Mouse (Mus musculus) heart, adult 2 months (tissue): Measurements from ENCODE around the gene Ptar1. TPM values are rescaled to one million over a fixed set of nuclear protein-coding genes. Genes with fewer than 3 reads are reported as not detected.
"Not testable (repeated sequence)": the region's sequence is repeated elsewhere in the genome, so short reads cannot be mapped to it uniquely, and the experiment has no call there.

Source experiments
- DNase-seq, 2 experiments: peaks; one replicate each; pipeline ENCODE4 v3.0.0; 2021
- H3K27ac ChIP-seq: fragments of 200-600 bp; 2 replicates; pipeline ENCODE4 v1.8.1; 2022
- H3K27me3 ChIP-seq: fragments of 200-500 bp; 2 replicates; pipeline ENCODE4 v1.6.1; 2012; ENCODE audit warnings: mild to moderate bottlenecking, low read length, inconsistent platforms, mixed read lengths; ENCODE audit not compliant: control insufficient read depth, insufficient read depth
- H3K36me3 ChIP-seq: fragments of 200-500 bp; 2 replicates; pipeline ENCODE4 v1.6.1; 2012; ENCODE audit warnings: low read length, inconsistent platforms; ENCODE audit not compliant: control insufficient read depth, insufficient read depth
- H3K4me1 ChIP-seq: fragments of 200-500 bp; 2 replicates; pipeline ENCODE4 v1.6.1; 2011; ENCODE audit warnings: low read length; ENCODE audit not compliant: control insufficient read depth, insufficient read depth
- H3K4me3 ChIP-seq: fragments of 200-600 bp; 2 replicates; pipeline ENCODE4 v1.8.1; 2022
- H3K79me2 ChIP-seq: fragments of 200-500 bp; replicated peaks from 2 replicates; pipeline ENCODE4 v1.6.1; 2012; ENCODE audit warnings: mild to moderate bottlenecking, inconsistent platforms, low read length, moderate library complexity, mixed read lengths; ENCODE audit not compliant: control insufficient read depth, insufficient read depth
- H3K9ac ChIP-seq: fragments of 200-500 bp; 2 replicates; pipeline ENCODE4 v1.6.1; 2012; ENCODE audit warnings: low read depth, mild to moderate bottlenecking, control low read depth, inconsistent platforms, low read length, mixed read lengths
- CTCF ChIP-seq: fragments of 200-600 bp; IDR thresholded peaks from 2 replicates; pipeline ENCODE4 v1.8.1; 2022; ENCODE audit warnings: antibody characterized with exemption, mild to moderate bottlenecking, moderate library complexity
- EP300 ChIP-seq: fragments of 200-500 bp; IDR thresholded peaks from 2 replicates; pipeline ENCODE4 v1.6.1; 2011; ENCODE audit warnings: low read depth, low read length, control low read depth; ENCODE audit not compliant: insufficient read depth
- POLR2A ChIP-seq: fragments of 200-500 bp; IDR thresholded peaks from 2 replicates; pipeline ENCODE4 v1.6.1; 2011; ENCODE audit warnings: mild to moderate bottlenecking, low read depth, low read length, control low read depth; ENCODE audit not compliant: insufficient read depth
- WGBS: fragments of 180-500 bp; shearing (Covaris S2); methylation state at CpG from one replicate; pipeline ENCODE4 v1.1.7; 2018; 5-methylcytosine and 5-hydroxymethylcytosine counted together
- intact Hi-C: fragments of 180-260 bp; cut with DNase I; formaldehyde crosslinking; loops from one replicate; pipeline ENCODE4 v1.15.1; 2025
- polyA plus RNA-seq: library from polyadenylated mRNA; depleted of rRNA; stranded (reverse); fragments of >200 nt; gene quantifications from 2 replicates; pipeline ENCODE4 v1.2.3, GENCODE M21; 2012
- total RNA-seq, 2 experiments: library from RNA; stranded (reverse); gene quantifications; 2 replicates each; pipeline ENCODE4 v1.2.3; 2021

Ptar1 gene
- total and polyA plus RNA-seq, 3 experiments = 3.5 to 23.4 (median 22.0) TPM

- Histone ChIP-seq H3K27me3 (no peaks in the 10 kb centered on the region), H3K79me2 (no peaks in the 10 kb centered on the region), H3K4me1 (no peaks in the 10 kb centered on the region), H3K4me3 (no peak overlapping the region), H3K36me3 (no peaks in the 10 kb centered on the region), H3K27ac (no peak overlapping the region), H3K9ac (no peak overlapping the region)
- DNase-seq = no peak
- WGBS = 38% methylated on average over 12 of the region's 12 CpGs
- intact Hi-C loops = no loop called here
- TF ChIP-seq EP300 (no peak), POLR2A (no peak), CTCF (no peak)
Observed at GRCm38 (mm10) chr19:23657261-23657932, 29.8 kb upstream of the Ptar1 start.

GRCm38 (mm10) chr19:23658350-23658749 lies 28.9 kb upstream of the Ptar1 start:
- Histone ChIP-seq H3K27me3 (no peaks in the 10 kb centered on the region), H3K36me3 (no peaks in the 10 kb centered on the region), H3K4me3 (no peak overlapping the region), H3K9ac (no peak overlapping the region), H3K79me2 (no peaks in the 10 kb centered on the region), H3K4me1 (no peaks in the 10 kb centered on the region), H3K27ac (no peak overlapping the region)
- TF ChIP-seq EP300 (no peak), POLR2A (no peak), CTCF (no peak)
- intact Hi-C loops = no loop called here
- 81% methylated on average over 4 of the region's 4 CpGs for WGBS
- DNase-seq = no peak

DNA sequence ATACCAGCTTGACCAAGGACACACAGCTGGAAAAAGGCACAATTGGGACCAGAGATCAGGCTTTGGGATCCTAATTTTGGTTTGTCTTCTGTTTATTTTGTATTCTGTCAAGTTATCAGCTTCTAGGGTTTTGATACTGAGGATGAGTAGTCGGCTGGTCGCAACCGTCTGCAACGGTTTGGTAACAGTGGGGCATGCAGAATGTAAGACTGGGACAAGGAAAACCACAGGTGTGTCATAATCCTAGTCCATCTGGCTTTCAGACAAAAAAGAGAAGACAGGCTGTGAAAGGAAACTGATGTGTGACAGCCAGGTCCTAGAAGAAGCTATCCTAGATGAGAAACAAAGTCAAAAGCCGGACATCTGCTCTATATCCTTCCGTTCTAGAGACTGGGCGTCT lies 23.1 kb upstream of the Ptar1 start:
- TF ChIP-seq EP300 = no peak
- WGBS = 79% methylated on average over 7 of the region's 7 CpGs
- Histone ChIP-seq H3K36me3 (no peaks in the 10 kb centered on the region), H3K4me3 (no peak overlapping the region), H3K9ac (no peak overlapping the region), H3K4me1 (no peaks in the 10 kb centered on the region), H3K79me2 (no peaks in the 10 kb centered on the region), H3K27me3 (no peaks in the 10 kb centered on the region), H3K27ac (no peak overlapping the region)
- intact Hi-C loops = no loop called here
- DNase-seq = no peak

- Histone ChIP-seq H3K27me3 (no peaks in the 10 kb centered on the region), H3K9ac (no peak overlapping the region), H3K4me1 (no peaks in the 10 kb centered on the region), H3K36me3 (no peaks in the 10 kb centered on the region), H3K4me3 (no peak overlapping the region), H3K79me2 (no peaks in the 10 kb centered on the region), H3K27ac (no peak overlapping the region)
- intact Hi-C loops = no loop called here
- TF ChIP-seq CTCF (no peak), EP300 (no peak), POLR2A (no peak)
- 78% methylated on average over 6 of the region's 6 CpGs for WGBS
- DNase-seq = no peak
Observed at GRCm38 (mm10) chr19:23668142-23668655, 19.0 kb upstream of the Ptar1 start.

- no peak for DNase-seq
- intact Hi-C loops = no loop called here
- Histone ChIP-seq H3K79me2 (no peaks in the 10 kb centered on the region), H3K27ac (no peak overlapping the region), H3K9ac (no peak overlapping the region), H3K4me3 (no peak overlapping the region), H3K4me1 (no peaks in the 10 kb centered on the region), H3K27me3 (no peaks in the 10 kb centered on the region), H3K36me3 (no peaks in the 10 kb centered on the region)
- WGBS = 51% methylated on average over 2 of the region's 2 CpGs
- TF ChIP-seq POLR2A = no peak
Observed at GRCm38 (mm10) chr19:23673021-23673420, 14.2 kb upstream of the Ptar1 start.

DNA sequence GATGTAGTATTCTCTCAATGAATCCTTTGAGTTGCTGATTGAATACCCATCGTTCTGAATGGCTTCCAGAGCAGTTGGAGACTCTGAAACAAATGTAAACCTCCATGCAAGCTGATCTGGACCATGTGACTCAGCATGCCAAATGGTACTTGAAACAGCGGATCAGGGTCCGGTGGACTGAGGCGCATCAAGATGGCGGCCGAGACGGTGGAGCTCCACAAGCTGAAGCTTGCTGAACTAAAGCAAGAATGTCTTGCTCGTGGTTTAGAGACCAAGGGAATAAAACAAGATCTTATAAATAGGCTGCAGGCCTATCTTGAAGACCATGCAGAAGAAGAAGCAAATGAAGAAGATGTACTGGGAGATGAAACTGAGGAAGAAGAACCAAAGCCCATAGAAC lies 11.6 kb upstream of the Ptar1 start:
- H3K36me3 ChIP-seq, H3K27ac ChIP-seq, H3K27me3 ChIP-seq, H3K4me3 ChIP-seq, H3K79me2 ChIP-seq, DNase-seq, intact Hi-C loops, H3K9ac ChIP-seq, H3K4me1 ChIP-seq: not testable (repeated sequence)
- WGBS = 92% methylated on average over 8 of the region's 8 CpGs
